In the genomic region with DNA sequence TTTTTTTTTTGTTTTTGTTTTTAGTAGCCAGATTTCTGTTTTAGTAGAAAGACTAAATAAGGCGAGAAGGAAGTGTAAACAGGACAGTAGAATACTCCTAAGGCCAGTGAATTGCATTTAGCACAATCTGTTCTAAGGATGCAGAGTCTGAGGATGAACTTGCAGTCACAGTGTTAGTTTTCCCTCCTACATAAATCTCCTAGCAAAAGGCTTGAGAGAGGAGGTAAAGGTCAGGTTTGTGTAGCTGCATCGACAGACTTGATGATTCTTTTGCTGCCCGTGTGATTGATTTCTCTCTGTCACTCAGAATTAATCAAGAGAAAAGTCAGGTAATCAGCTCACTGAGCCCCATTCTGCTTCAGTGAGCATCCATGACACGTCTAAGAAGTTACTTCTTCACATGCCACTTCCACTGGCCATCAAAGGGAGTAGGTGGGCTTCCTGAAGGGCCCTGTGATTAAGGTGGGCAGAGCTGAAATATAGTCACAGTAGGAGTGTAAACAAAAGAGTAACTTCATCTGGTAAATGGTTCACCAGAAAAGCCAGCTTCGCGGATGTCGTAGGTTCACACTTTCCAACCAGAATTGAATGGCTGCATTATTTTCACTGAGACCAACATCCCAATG, we compare ENCODE assay signal across 21 mouse cellular contexts.
"Had no signal": no experiment of that assay in that cellular context is flagged by ENCODE, and none has a peak within 500 bp of the region (broad histone marks: within the 10 kb centered on the region; RNA-seq: fewer than 3 reads in every experiment).

No protein-coding gene starts in this region.

- H3K9ac ChIP-seq: intestine, embryonic 15.5 days; limb, embryonic 13.5 days; liver, embryonic 12.5 days; liver, embryonic 15.5 days; lung, embryonic 15.5 days; neural tube, embryonic 12.5 days; neural tube, embryonic 15.5 days had no signal

- DNase-seq: kidney, adult 11 months; kidney, postnatal 10 days; layer of hippocampus, adult 9-11 months; liver; lung, adult 18-20 months; lung, postnatal 10 days; lung, postnatal 36 days; midbrain, embryonic 14.5 days; thymus, adult 18-20 months; thymus, postnatal 36 days had no signal

- H3K27me3 ChIP-seq: intestine, embryonic 15.5 days; limb, embryonic 13.5 days; liver, embryonic 12.5 days; liver, embryonic 15.5 days; lung, embryonic 15.5 days; megakaryocyte, embryonic 14.5 days; neural tube, embryonic 12.5 days; neural tube, embryonic 15.5 days had no signal

- H3K4me3 ChIP-seq: intestine, embryonic 15.5 days; layer of hippocampus, adult 2 months; limb, embryonic 10.5 days; limb, embryonic 13.5 days; liver, embryonic 12.5 days; liver, embryonic 15.5 days; lung, embryonic 15.5 days; megakaryocyte, embryonic 14.5 days; midbrain, embryonic 10.5 days; neural tube, embryonic 12.5 days; neural tube, embryonic 15.5 days had no signal

- H3K9me3 ChIP-seq: intestine, embryonic 15.5 days; limb, embryonic 10.5 days; limb, embryonic 13.5 days; liver, embryonic 12.5 days; liver, embryonic 15.5 days; lung, embryonic 15.5 days; megakaryocyte, embryonic 14.5 days; midbrain, embryonic 10.5 days; neural tube, embryonic 12.5 days; neural tube, embryonic 15.5 days had no signal

- ATAC-seq: intestine, embryonic 15.5 days; liver, embryonic 12.5 days had no signal

- H3K4me2 ChIP-seq: intestine, embryonic 15.5 days; limb, embryonic 13.5 days; liver, embryonic 12.5 days; liver, embryonic 15.5 days; lung, embryonic 15.5 days; neural tube, embryonic 12.5 days; neural tube, embryonic 15.5 days had no signal

- H3K4me1 ChIP-seq: intestine, embryonic 15.5 days; limb, embryonic 10.5 days; limb, embryonic 13.5 days; liver, embryonic 12.5 days; liver, embryonic 15.5 days; neural tube, embryonic 12.5 days; neural tube, embryonic 15.5 days had no signal

- H3K27ac ChIP-seq: intestine, embryonic 15.5 days; layer of hippocampus, adult 2 months; limb, embryonic 10.5 days; limb, embryonic 13.5 days; liver, embryonic 12.5 days; liver, embryonic 15.5 days; lung, embryonic 15.5 days; midbrain, embryonic 10.5 days; neural tube, embryonic 12.5 days; neural tube, embryonic 15.5 days had no signal

- H3K36me3 ChIP-seq: intestine, embryonic 15.5 days; limb, embryonic 10.5 days; limb, embryonic 13.5 days; liver, embryonic 12.5 days; liver, embryonic 15.5 days; lung, embryonic 15.5 days; midbrain, embryonic 10.5 days; neural tube, embryonic 12.5 days; neural tube, embryonic 15.5 days had no signal
